Mouse (Mus musculus) ZHBTc4 (cell line): ENCODE data around the gene Nrl.
A peak's percentile ranks its signal among the peaks of the same experiment; 100 is the strongest.

Experiments used
- DNase-seq: peaks from one replicate; pipeline ENCODE4 v3.0.0-alpha.2; 2011; ENCODE audit warnings: low read depth, low spot score

Gene Nrl

DNA sequence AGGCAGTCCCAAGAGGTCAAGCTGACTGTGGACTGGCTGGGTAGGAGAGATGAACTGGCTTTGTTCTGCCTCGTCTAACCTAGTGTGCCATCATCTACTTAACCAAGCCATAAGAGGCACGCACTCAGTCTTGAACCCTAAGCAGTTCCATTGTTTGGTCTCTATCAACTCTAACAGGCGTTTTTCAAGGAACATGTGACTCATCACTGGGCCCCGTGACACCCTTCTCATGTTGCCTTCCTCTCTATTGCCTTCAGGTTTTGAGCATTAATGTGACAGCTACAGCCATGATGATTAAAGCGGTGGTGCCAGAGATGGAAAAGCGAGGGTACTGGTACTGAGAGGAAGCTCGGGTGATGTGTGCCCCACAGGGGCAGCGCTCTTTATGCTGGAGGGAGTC, 37.9 kb downstream of the Nrl start:
- no peak for DNase-seq

DNA sequence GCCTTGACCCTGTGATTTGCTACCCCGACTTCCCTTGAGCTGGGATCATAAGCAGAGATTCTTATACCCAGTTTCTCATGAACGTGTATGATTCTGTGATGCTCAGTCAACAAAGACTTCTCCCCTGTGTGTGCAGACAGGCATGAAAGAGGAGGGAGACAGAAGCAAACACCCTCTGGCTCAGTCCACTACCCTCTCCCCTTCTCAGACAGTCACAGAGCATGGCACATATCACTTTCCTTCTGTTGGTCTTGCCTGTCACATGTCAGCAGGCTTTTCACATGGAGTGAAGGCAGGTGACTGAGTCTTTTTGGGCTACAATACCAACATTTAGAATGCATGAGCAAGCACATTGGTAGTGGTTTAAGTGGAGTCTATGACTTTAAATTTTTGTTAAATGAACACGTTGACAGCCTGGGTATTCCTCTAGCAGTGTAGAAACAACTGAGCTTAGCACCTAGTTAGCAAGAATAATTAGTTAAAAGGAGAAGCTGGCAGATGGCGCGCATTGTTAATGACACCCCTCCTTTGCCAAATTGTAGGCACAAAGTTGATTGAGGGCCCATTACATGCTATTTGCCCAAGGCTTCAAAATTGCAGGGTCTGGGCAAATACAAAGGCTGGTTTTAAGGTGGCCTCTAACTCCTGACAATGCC, 40.2 kb downstream of the Nrl start:
- no peak for DNase-seq

DNA sequence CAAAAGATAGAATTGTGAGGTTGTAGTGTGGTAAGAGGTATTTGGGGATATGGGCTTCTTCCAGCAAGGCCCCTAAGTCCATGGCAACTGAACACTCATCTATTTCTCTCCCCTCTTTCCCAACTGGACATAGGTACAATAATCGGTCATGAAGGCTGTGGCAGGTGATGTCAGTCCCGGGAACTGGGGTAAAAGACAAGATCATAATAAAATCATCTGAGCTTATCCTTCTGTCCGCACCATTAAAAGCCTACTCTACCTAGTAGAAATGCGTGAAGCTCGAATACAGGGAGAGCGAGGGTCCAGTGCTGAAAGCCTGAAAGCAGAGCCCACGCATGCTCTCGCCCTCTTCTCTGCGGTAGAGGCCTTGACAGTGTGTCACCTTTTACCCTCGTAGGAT, 45.2 kb downstream of the Nrl start:
- DNase-seq: no peak

DNA sequence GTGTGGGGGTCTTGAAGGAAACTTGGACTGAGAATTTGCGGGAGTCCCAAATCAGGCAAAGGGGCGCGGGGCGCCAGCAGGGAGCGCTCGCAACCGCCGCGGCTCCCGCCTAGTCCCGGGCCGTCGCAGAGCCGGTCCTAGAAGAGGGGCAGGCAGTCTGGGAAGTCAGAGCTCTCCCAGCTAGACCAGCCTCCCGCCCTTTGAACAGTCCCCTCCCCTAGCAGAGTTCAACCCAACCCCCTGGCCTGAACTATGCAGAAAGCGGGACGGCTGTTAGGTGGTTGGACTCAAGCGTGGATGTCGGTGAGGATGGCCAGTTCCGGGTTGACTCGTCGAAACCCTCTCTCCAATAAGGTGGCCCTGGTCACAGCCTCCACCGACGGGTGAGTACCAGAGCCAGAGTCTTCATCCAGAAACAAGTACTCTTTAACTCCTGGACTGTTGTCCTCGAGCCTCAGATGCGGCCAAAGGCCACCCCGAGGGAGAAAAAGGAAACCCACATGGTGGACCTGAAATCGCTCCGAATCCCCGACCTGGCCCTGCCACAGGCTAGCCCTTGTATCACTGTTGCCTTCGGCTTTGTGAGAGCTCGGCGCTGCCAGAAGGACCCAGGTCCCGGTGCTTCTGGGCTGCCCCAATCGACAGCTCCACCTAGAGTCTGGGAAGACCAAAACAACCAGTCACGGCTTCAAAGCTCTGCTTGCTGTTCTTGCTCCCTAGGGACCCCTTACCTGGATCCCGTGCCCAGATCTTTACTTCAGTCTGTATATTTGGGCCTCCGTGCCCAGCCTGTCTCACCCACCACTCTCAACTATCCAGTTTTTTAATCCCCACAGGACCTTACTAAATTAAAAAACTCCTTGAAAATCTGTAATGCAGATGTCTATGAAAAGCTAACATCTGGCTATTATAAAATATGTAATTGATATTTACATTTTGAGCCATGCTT, 45.9 kb downstream of the Nrl start, which contains the start of gene Dhrs4:
TSS of gene Dhrs4 (plus strand) at position 108 of the 949 bp plus-strand sequence.
- peak; percentile 91 for DNase-seq

DNA sequence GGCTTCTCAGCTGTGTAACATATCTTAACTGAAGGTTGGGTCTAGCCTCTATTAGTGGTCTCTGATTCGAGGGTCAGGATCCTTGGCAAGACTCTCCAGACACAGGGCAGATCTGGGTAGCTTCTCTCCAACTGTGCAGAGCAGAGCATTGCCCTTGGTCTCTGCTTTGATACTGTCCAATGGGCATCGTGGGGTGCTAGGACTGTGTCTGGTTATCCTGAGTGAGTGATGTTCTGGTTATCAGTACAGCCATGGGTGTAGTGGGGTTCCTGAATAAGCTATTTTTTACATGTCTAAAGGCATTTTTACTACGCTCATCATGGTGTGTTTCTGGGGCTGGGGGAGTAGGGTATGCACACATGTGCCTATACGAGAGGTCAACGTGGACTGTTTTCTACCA, 47.0 kb downstream of the Nrl start:
- no peak for DNase-seq

DNA sequence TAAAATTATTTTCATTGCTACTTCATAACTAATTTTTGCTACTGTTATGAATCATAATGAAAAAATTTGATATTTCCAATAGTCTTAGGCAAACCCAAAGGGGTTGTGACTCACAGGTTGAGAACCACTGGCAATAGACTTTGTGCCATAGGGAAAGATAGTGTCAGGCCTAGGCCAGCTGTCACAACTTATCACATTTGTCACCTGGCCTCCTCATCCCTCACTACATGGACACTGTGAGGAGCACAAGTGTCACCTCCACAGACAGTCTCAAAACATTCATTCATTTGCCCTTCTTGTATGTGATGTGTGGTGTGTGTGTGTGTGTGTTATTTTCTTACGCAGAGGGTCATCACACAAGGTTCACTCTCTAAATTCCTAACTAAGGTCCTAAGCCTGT, 47.4 kb downstream of the Nrl start:
- no peak for DNase-seq

DNA sequence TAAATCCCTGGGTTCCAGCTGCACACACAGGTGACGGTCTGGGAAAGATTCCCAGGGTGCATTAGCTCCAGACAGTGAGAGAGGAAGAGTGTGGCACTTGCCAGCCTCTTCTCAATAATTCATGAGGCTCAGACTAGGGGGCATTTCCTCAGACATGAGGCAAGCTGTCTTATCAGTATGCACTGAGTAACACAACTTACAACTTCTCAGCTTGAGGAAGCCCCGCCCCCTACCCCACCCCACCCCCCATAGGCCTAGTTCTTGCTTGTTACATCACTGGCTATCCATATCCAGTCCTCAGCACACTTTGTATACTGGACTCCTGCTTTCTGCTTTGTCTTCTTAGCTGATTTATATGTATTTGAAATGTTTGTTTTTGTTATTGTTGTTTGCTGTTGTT, 49.1 kb downstream of the Nrl start:
- no peak for DNase-seq

DNA sequence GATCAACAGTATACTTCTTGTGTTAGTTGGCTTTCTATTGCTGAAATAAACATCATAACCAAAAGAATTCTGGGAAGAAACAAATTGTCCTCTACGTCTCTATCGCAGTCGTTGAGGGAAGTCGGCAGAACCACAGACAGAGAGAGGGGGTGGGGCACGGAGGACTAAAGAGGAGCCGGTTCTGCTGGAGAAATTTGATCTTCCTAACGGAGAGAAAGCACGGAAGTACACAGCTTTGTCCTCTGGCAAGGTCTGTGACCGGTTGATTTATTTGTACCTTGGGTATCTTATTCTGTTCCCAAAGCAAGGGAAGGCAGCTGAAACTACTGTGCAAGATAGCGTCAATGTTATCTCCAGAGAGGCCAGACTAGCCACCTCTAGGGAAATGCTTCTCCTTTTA, 54.0 kb downstream of the Nrl start:
- peak; percentile 39 for DNase-seq

DNA sequence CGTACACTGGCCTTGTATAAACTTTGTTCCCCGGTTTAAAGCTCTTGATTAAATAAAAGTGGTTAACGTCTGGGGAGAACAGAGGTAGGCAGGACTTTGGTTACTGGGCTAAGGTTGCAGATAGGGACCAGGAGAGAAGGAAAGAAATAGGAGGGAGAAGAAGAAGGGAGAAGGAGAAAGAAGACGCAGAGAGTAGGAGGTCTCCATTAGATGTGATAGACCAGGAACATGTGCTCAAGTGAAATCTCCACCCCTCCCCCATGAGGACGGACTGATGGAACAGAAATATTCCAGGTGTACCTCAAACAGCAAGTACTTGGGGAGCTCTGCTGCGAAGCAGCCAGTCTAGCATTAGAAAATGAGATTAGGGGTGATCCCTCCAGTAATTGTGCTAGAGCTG, 55.0 kb downstream of the Nrl start:
- no peak for DNase-seq

DNA sequence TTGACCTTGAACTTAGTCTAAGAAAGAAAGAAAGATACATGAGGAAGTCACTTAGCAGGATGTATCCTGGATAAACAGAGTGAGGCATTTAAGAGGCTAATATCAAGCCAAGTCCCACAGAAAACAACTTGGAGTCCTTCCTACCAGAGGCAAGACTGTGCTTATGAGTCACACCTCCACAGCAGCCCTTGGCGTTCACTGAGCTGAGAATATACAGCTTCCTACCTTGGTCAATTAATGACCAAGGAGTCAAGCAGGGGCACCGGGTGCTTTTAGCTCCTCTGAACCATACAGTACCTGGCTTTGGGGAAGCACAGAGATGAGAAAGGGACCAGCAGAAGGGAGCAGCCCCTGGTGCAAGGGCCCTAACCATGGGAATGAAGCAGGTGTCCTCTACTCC, 55.7 kb downstream of the Nrl start:
- no peak for DNase-seq
